Mouse (Mus musculus): ENCODE results near the gene Vcan. TPM values are rescaled to one million over a fixed set of nuclear protein-coding genes. Genes with fewer than 3 reads are reported as not detected.
A peak's percentile ranks its signal among the peaks of the same experiment; 100 is the strongest.

The Vcan gene
- polyA plus RNA-seq (2015; fragmentation: Nextera tagmentation; extraction: Ambion mirVana), result 4.4 and 5.0 TPM in 2 replicates

GRCm38 (mm10) chr13:89741766-89742685 lies at the start of gene Vcan:
Vcan (minus strand) TSS chr13:89742509.
- peaks cover 13% of the 10 kb centered on the region for H3K27me3 ChIP-seq (replicated peaks; ENCODE audit: control insufficient read depth, insufficient read depth, low read length)
- TF ChIP-seq CTCF (IDR thresholded peaks at IDR 0.05; ENCODE audit: low read depth), result no peak
- WGBS, result under 1% methylated on average over 40 of the region's 40 CpGs
- 0 out of 2 replicates have a peak, but pooled peaks cover 12% of the 10 kb centered on the region for H3K4me1 ChIP-seq (replicated peaks; ENCODE audit: control insufficient read depth, insufficient read depth, low read length)
- H3K36me3 ChIP-seq (ENCODE audit: control insufficient read depth, insufficient read depth), result no peaks in the 10 kb centered on the region
- no peak within 1 kb of the TSS for H3K27ac ChIP-seq (ENCODE audit: low read depth, low read length)
- H3K9ac ChIP-seq (ENCODE audit: low read depth, low read length), result 0 out of 2 replicates have a peak within 1 kb of the TSS, but pooled peaks have one; percentile 26
- ATAC-seq, result no peak
- H3K4me3 ChIP-seq (ENCODE audit: low read depth, low read length), result peak within 1 kb of the TSS; percentile 54
- no peaks in the 10 kb centered on the region for H3K9me3 ChIP-seq (ENCODE audit: control insufficient read depth)
- H3K4me2 ChIP-seq (replicated peaks; ENCODE audit: low read depth), result peak within 1 kb of the TSS; percentile 84

- no peak for ATAC-seq
- Histone ChIP-seq H3K4me2 (replicated peaks; ENCODE audit: low read depth) (no peak overlapping the region), H3K27ac (ENCODE audit: low read depth, low read length) (no peak overlapping the region), H3K9ac (ENCODE audit: low read depth, low read length) (no peak overlapping the region), H3K9me3 (ENCODE audit: control insufficient read depth) (no peaks in the 10 kb centered on the region), H3K4me1 (replicated peaks; ENCODE audit: control insufficient read depth, insufficient read depth, low read length) (no peaks in the 10 kb centered on the region), H3K36me3 (ENCODE audit: control insufficient read depth, insufficient read depth) (no peaks in the 10 kb centered on the region), H3K27me3 (replicated peaks; ENCODE audit: control insufficient read depth, insufficient read depth, low read length) (no peaks in the 10 kb centered on the region), H3K4me3 (ENCODE audit: low read depth, low read length) (no peak overlapping the region)
- WGBS, result 29% methylated on average over 5 of the region's 5 CpGs
- TF ChIP-seq CTCF (IDR thresholded peaks at IDR 0.05; ENCODE audit: low read depth), result no peak
Observed at GRCm38 (mm10) chr13:89791475-89791874, 49.2 kb upstream of the Vcan start.

GRCm38 (mm10) chr13:89782886-89783285 lies 40.6 kb upstream of the Vcan start:
- no peak overlapping the region for H3K4me3 ChIP-seq (ENCODE audit: low read depth, low read length)
- WGBS, result 43% methylated on average over 2 of the region's 2 CpGs
- H3K27ac ChIP-seq (ENCODE audit: low read depth, low read length), result no peak overlapping the region
- no peaks in the 10 kb centered on the region for H3K4me1 ChIP-seq (replicated peaks; ENCODE audit: control insufficient read depth, insufficient read depth, low read length)
- H3K4me2 ChIP-seq (replicated peaks; ENCODE audit: low read depth), result no peak overlapping the region
- ATAC-seq, result no peak
- H3K36me3 ChIP-seq (ENCODE audit: control insufficient read depth, insufficient read depth), result no peaks in the 10 kb centered on the region
- H3K9ac ChIP-seq (ENCODE audit: low read depth, low read length), result no peak overlapping the region
- TF ChIP-seq CTCF (IDR thresholded peaks at IDR 0.05; ENCODE audit: low read depth), result no peak
- no peaks in the 10 kb centered on the region for H3K27me3 ChIP-seq (replicated peaks; ENCODE audit: control insufficient read depth, insufficient read depth, low read length)
- H3K9me3 ChIP-seq (ENCODE audit: control insufficient read depth), result no peaks in the 10 kb centered on the region

GRCm38 (mm10) chr13:89780276-89780675 lies 38.0 kb upstream of the Vcan start:
- H3K4me3 ChIP-seq (ENCODE audit: low read depth, low read length), result no peak overlapping the region
- TF ChIP-seq CTCF (IDR thresholded peaks at IDR 0.05; ENCODE audit: low read depth), result no peak
- no peaks in the 10 kb centered on the region for H3K27me3 ChIP-seq (replicated peaks; ENCODE audit: control insufficient read depth, insufficient read depth, low read length)
- no peaks in the 10 kb centered on the region for H3K4me1 ChIP-seq (replicated peaks; ENCODE audit: control insufficient read depth, insufficient read depth, low read length)
- 78% methylated on average over 3 of the region's 3 CpGs for WGBS
- no peak overlapping the region for H3K9ac ChIP-seq (ENCODE audit: low read depth, low read length)
- H3K9me3 ChIP-seq (ENCODE audit: control insufficient read depth), result no peaks in the 10 kb centered on the region
- no peak overlapping the region for H3K27ac ChIP-seq (ENCODE audit: low read depth, low read length)
- H3K36me3 ChIP-seq (ENCODE audit: control insufficient read depth, insufficient read depth), result no peaks in the 10 kb centered on the region
- no peak overlapping the region for H3K4me2 ChIP-seq (replicated peaks; ENCODE audit: low read depth)
- ATAC-seq, result no peak

GRCm38 (mm10) chr13:89779208-89779911 lies 37.1 kb upstream of the Vcan start:
- 65% methylated on average over 7 of the region's 7 CpGs for WGBS

GRCm38 (mm10) chr13:89777764-89778163 lies 35.5 kb upstream of the Vcan start:
- Histone ChIP-seq H3K9me3 (ENCODE audit: control insufficient read depth) (no peaks in the 10 kb centered on the region), H3K36me3 (ENCODE audit: control insufficient read depth, insufficient read depth) (no peaks in the 10 kb centered on the region), H3K4me3 (ENCODE audit: low read depth, low read length) (no peak overlapping the region), H3K27me3 (replicated peaks; ENCODE audit: control insufficient read depth, insufficient read depth, low read length) (no peaks in the 10 kb centered on the region), H3K4me1 (replicated peaks; ENCODE audit: control insufficient read depth, insufficient read depth, low read length) (no peaks in the 10 kb centered on the region), H3K9ac (ENCODE audit: low read depth, low read length) (no peak overlapping the region), H3K27ac (ENCODE audit: low read depth, low read length) (no peak overlapping the region), H3K4me2 (replicated peaks; ENCODE audit: low read depth) (no peak overlapping the region)
- ATAC-seq, result no peak
- 92% methylated on average over 1 of the region's 1 CpGs for WGBS
- TF ChIP-seq CTCF (IDR thresholded peaks at IDR 0.05; ENCODE audit: low read depth), result no peak

More at GRCm38 (mm10) chr13:89779208-89779911, 37.1 kb upstream of the Vcan start:
- no peak overlapping the region for H3K4me3 ChIP-seq (ENCODE audit: low read depth, low read length)
- no peaks in the 10 kb centered on the region for H3K27me3 ChIP-seq (replicated peaks; ENCODE audit: control insufficient read depth, insufficient read depth, low read length)
- no peaks in the 10 kb centered on the region for H3K4me1 ChIP-seq (replicated peaks; ENCODE audit: control insufficient read depth, insufficient read depth, low read length)
- H3K9me3 ChIP-seq (ENCODE audit: control insufficient read depth), result no peaks in the 10 kb centered on the region
- H3K36me3 ChIP-seq (ENCODE audit: control insufficient read depth, insufficient read depth), result no peaks in the 10 kb centered on the region
- TF ChIP-seq CTCF (IDR thresholded peaks at IDR 0.05; ENCODE audit: low read depth), result peak; percentile 75
- no peak for ATAC-seq
- no peak overlapping the region for H3K27ac ChIP-seq (ENCODE audit: low read depth, low read length)
- no peak overlapping the region for H3K4me2 ChIP-seq (replicated peaks; ENCODE audit: low read depth)
- no peak overlapping the region for H3K9ac ChIP-seq (ENCODE audit: low read depth, low read length)
